Mouse (Mus musculus) heart, adult 11 months (tissue): ENCODE measurements around the gene Eps15.

ENCODE experiments used
- DNase-seq: peaks from one replicate; pipeline ENCODE4 v3.0.0; 2022

Eps15 gene

GRCm38 (mm10) chr4:109271803-109272202 lies 8.3 kb upstream of the Eps15 start:
- DNase-seq = no peak

- peak; percentile 89 for DNase-seq
These were observed 6.4 kb upstream of the Eps15 start for GRCm38 (mm10) chr4:109273586-109274240.

GRCm38 (mm10) chr4:109280459-109281160 lies 542 bp downstream of the Eps15 start:
- DNase-seq = no peak

- peak; percentile 84 for DNase-seq
These were observed 1.1 kb downstream of the Eps15 start for GRCm38 (mm10) chr4:109281161-109281560.

GRCm38 (mm10) chr4:109281946-109282345 lies 1.9 kb downstream of the Eps15 start:
- DNase-seq = no peak

- DNase-seq = no peak
These were observed 14.6 kb downstream of the Eps15 start for GRCm38 (mm10) chr4:109294629-109295028.

GRCm38 (mm10) chr4:109296510-109296909 lies 16.4 kb downstream of the Eps15 start:
- DNase-seq = peak; percentile 12

GRCm38 (mm10) chr4:109299136-109299535 lies 19.1 kb downstream of the Eps15 start:
- DNase-seq = no peak

- DNase-seq = peak; percentile 79
These were observed 37.1 kb downstream of the Eps15 start for GRCm38 (mm10) chr4:109316941-109317894.

GRCm38 (mm10) chr4:109336796-109337195 lies 56.7 kb downstream of the Eps15 start:
- DNase-seq = peak; percentile 96

- no peak for DNase-seq
These were observed 61.2 kb downstream of the Eps15 start for GRCm38 (mm10) chr4:109341222-109341621.

GRCm38 (mm10) chr4:109342783-109343485 lies 62.9 kb downstream of the Eps15 start:
- DNase-seq = no peak

- DNase-seq = no peak
These were observed 63.8 kb downstream of the Eps15 start for GRCm38 (mm10) chr4:109343909-109344308.

GRCm38 (mm10) chr4:109378107-109378506 lies 98.0 kb downstream of the Eps15 start:
- no peak for DNase-seq

GRCm38 (mm10) chr4:109382457-109382856 lies 102.4 kb downstream of the Eps15 start:
- DNase-seq = peak; percentile 43

- DNase-seq = peak; percentile 68
These were observed 105.5 kb downstream of the Eps15 start for GRCm38 (mm10) chr4:109385599-109385998.

- peak; percentile 64 for DNase-seq
These were observed 113.2 kb downstream of the Eps15 start for GRCm38 (mm10) chr4:109393229-109393779.

GRCm38 (mm10) chr4:109393902-109394301 lies 113.8 kb downstream of the Eps15 start:
- peak; percentile 89 for DNase-seq

- peak; percentile 72 for DNase-seq
These were observed 114.4 kb downstream of the Eps15 start for GRCm38 (mm10) chr4:109394314-109395074.

GRCm38 (mm10) chr4:109400366-109400980 lies 120.4 kb downstream of the Eps15 start:
- peak; percentile 66 for DNase-seq

- peak; percentile 82 for DNase-seq
These were observed 121.2 kb downstream of the Eps15 start for GRCm38 (mm10) chr4:109401176-109401689.
